Mouse (Mus musculus): ENCODE data around the gene Rac3.

Rac3 gene

DNA sequence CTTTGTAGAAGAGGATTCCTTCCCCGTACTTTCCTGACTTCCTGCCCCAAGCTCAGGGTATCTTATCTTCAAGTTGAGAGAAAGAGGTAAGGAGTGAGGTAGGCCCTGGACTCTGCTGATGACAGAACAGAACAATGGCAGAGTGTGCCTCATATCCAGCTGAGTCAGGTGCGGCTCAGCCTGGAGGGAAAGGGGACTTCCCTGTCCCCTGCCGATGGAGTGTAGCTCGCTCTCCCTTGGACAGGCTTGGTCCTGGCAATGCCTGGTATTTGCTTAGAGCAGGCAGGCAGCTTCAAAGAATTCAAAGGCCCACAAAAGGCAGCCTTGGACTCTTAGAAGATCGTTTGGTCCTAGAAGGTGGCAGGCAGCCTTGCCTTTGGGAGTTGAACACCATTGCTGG lies 15.2 kb upstream of the Rac3 start:
- DNase-seq (ENCODE audit: low read depth), result no peak

- no peak for DNase-seq (ENCODE audit: low read depth)
Measured at GRCm38 (mm10) chr11:120707225-120707624, 14.0 kb upstream of the Rac3 start.

GRCm38 (mm10) chr11:120707969-120708368 lies 13.3 kb upstream of the Rac3 start:
- no peak for DNase-seq (ENCODE audit: low read depth)

DNA sequence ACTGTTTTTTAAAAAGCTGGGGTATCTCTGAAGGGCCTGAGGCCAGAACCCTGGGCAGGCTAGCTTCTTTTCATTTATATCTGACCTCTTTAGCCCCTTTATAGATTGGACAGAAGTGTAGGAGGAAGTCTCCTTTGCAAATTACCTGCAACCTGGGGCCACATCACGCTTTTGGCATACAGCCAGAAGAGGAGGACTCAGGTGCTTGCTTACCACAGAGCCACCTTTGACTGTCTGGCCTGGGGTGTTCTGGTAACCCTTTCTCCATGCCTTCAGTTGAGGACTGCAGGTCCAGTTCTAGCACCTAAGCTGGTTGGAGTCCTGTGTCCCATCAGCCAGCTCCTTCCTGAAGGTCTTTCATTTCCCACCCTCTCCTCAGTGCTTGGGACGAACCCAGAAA lies 11.7 kb upstream of the Rac3 start:
- DNase-seq (ENCODE audit: low read depth), result no peak

- DNase-seq (ENCODE audit: low read depth), result no peak
Measured at GRCm38 (mm10) chr11:120710672-120711071, 10.6 kb upstream of the Rac3 start.

DNA sequence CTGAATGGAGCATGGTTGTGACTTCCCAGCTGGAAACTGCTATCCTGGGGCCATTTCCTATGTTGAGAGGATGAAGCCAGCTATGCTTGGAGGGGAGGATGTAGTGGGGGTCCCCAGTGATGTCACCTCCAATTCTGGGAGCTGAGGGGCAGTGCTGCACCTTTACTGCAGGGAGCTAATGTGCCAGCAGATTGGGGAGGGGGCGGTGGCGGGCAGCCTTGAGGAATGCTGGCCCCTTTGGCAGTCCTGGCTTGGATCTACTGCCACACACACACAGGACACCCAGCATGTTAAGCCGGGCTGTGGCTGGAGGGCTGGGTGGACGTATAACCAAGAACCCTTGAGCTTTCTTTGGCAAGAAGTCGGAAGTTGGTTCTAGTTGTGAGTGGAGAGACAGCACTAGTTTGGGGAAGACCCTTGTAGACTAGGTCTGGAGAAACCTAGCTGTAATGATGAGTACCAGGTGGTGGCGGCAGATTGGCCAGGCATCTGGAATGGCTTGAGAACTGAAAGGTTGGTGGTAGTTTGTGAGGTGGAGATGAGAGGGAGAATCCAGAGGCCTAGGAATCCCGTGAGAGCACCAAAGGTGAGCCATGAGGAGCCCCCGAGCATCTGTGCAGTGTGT lies 9.2 kb upstream of the Rac3 start:
- DNase-seq (ENCODE audit: low read depth), result no peak

- peak; percentile 86 for DNase-seq (ENCODE audit: low read depth)
Measured at GRCm38 (mm10) chr11:120712771-120713568, 8.3 kb upstream of the Rac3 start.

DNA sequence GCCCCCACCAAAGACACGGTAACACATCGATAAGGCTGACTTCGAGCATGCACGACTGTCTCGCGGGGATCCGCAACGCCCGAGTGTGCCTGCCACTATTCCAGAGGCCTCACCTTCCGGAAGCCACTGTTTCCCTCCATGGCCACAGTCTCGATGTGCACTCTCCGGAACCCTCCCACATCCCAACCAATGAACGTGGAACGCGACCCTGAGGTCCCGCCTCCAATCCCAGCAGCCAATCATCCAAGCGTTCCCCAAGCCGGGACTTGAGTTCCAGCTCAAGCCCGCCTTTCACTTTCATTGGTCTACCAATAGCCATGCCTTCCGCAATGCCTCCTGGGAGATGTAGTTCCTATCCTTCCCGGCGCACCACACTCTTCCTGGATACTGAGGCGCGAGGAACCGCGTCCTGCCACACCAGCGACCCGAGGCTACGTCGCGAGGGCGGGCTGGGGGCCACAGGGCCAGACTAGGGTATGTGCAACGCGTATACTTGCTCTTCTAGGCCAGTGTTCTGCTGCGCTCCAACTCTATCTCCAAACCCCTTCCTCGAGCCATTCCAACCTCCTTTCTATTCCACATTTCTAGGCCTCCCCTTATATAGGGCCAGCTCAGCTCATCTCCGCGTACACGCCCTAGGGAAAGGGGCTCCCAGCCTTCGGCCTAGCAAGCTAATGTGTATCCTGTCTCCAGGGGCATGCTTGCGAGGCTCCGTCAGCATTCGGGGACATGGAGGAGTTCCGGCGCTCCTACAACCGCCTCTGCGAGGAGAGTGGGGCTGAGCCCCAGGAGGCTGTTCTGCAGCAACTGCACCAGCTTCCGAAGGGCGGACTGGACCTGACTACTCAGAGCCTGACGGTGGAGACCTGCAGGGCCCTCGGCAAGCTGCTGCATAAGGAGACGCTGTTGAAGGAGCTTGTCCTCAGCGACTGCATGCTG lies 7.4 kb upstream of the Rac3 start, which contains the start of the genes Cenpx and Lrrc45:
Gene Cenpx, minus strand, starts transcription at position 159 of the 939 bp plus-strand sequence.
Gene Lrrc45, plus strand, starts transcription at position 346 of the 939 bp plus-strand sequence.
- peak; percentile 99 for DNase-seq (ENCODE audit: low read depth)

GRCm38 (mm10) chr11:120714546-120714945 lies 6.7 kb upstream of the Rac3 start:
- no peak for DNase-seq (ENCODE audit: low read depth)

GRCm38 (mm10) chr11:120715131-120715530 lies 6.1 kb upstream of the Rac3 start:
- no peak for DNase-seq (ENCODE audit: low read depth)

DNA sequence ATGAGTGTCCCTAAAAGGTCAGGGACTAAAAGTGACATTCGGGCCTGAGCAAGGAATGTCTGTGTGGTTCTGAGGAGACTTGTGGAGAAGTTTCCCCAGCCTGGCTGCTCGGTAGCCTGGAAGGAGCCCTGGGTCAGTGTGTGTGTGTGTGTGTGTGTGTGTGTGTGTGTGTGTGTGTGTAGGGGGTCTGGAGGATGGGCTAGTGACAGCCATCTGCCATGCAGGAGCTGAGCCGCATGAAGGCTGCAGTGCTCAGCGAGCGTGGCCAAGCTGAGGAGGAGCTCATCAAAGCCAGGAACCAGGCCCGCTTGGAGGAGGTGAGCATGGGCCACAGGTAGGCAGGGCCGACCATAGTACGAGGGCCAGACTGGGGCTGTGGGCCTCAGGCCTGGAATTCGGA lies 2.0 kb upstream of the Rac3 start:
- no peak for DNase-seq (ENCODE audit: low read depth)

DNA sequence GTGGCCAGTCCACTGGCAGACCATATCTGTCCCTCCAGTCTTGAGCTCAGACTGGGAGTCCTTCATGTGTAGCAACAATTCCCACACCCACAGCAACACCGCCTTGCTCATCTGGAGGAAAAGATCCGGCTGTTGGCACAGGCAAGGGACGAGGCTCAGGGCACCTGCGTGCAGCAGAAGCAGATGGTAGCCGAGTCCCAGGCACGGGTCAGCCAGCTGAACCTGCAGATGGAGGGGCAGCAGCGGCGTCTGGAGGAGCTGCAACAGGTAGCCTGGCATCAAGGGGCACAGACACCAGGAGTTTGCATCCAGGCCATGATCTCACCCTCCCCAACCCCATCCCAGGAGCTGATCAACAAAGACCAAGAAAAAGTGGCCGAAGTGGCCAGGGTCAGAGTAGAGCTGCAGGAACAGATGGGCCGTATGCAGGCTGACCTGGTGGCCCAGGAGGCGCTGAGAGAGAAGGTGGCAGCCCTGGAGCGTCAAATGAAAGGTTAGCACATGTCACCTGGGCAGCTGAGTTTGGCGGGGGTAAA lies 1.4 kb upstream of the Rac3 start:
- DNase-seq (ENCODE audit: low read depth), result no peak

GRCm38 (mm10) chr11:120720450-120720849 lies 820 bp upstream of the Rac3 start:
- peak; percentile 84 for DNase-seq (ENCODE audit: low read depth)

GRCm38 (mm10) chr11:120722067-120722630 lies 879 bp downstream of the Rac3 start:
- no peak for DNase-seq (ENCODE audit: low read depth)

DNA sequence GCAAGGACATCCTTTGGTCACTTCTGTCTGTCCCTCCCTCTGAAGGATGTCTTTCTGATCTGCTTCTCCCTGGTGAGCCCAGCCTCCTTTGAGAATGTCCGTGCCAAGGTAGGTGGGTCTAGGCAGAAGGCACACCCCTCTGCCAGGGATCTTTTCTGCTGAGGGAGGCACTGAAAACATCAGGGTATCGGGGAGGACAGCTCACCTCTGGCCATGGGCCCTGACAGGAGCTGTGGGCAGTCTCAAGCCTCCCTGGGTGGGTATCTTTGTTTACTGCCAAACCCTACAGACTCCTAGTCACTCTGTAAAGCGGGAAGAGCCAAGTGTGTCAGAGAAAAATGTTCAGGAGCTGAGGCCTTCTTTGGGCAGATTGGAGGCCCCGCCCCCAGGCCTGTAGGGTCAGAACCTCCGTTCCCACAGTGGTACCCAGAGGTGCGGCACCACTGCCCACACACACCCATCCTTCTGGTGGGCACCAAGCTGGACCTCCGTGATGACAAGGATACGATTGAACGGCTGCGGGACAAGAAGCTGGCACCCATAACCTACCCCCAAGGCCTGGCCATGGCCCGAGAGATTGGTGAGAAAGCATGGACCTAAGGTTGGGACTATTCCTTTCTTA lies 1.6 kb downstream of the Rac3 start:
- no peak for DNase-seq (ENCODE audit: low read depth)

DNA sequence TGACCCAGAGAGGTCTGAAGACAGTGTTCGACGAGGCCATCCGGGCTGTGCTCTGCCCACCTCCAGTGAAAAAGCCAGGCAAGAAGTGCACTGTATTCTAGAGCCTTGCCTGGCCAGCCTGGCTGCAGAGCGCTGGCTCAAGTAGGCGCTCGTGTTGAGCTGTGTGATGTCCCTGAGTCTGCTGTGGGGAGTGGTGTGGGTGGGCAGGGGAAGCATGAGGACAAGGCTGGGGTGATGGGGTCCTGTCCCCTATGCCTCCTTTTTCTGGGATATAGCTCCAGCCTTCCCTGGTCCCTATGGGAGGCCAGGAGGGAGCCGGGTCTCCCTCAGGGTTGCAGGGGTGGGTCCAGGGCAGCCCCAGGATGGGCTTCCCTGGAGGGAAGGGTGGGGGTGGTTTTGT lies 2.2 kb downstream of the Rac3 start:
- DNase-seq (ENCODE audit: low read depth), result no peak

DNA sequence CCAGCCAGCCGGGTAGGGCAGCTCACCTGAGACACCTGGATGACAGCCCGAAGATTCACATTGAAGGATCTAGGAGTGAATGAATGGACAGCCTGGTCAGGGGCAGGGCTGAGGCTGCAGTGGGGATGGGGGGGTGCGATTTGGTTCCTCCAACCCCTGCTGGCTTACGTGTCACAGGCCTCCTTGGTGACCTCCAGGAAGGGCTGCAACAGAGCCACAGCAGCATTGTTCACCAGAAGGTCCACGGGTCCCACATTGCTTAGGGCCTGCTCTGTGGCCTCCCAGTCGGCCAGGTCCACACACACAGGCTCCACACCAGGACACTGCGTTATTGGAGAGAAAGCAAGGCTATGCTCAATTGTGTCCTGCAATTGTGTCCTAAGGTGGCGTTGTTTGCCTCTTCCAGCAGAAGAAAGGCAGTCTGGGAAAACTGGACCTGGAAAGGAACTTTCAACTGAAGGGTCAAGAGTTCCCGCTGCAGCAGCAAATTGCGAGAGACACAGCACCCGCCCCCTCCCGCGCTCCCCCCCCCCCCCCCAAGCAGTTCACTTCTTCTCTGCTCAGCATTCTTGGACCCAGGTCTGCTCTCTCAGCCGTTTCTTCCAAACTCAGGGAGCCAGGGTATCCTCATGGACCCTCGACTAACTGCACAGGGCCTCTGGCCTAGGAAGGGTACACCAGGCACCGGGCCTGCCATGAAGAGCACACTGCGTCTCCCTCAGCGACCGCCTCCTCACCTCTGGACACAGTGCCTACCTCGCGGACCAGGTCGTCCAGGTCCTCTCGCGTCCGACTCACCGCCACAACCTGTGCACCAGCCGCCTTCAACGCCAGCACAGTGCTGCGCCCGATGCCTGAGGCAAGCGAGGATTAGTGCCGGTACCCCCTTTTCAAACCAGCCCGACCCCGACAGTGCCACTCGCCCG lies 5.2 kb downstream of the Rac3 start:
- no peak for DNase-seq (ENCODE audit: low read depth)

- peak; percentile 97 for DNase-seq (ENCODE audit: low read depth)
Measured at GRCm38 (mm10) chr11:120727169-120727527, 5.9 kb downstream of the Rac3 start, which contains the start of gene Dcxr. TSS of gene Dcxr (minus strand) at chr11:120727281.

DNA sequence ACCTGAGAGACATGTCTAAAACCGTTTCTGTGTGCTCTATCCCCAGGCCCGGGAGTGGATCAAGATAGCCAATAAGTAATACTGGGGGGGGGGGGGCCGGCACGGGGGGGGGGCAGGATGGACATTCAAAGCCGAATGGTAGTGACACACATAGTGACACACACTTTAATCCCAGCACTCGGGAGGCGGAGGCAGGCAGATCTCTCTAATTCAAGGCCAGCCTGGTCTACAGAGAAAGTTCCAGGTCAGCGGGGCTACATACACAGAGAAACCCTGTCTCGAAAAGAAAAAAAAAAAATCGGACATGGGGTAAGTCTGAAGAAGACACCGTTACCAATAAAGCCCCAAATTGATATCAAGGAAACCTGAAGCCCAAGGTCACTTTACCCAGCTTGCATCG lies 6.3 kb downstream of the Rac3 start:
- DNase-seq (ENCODE audit: low read depth), result no peak

DNA sequence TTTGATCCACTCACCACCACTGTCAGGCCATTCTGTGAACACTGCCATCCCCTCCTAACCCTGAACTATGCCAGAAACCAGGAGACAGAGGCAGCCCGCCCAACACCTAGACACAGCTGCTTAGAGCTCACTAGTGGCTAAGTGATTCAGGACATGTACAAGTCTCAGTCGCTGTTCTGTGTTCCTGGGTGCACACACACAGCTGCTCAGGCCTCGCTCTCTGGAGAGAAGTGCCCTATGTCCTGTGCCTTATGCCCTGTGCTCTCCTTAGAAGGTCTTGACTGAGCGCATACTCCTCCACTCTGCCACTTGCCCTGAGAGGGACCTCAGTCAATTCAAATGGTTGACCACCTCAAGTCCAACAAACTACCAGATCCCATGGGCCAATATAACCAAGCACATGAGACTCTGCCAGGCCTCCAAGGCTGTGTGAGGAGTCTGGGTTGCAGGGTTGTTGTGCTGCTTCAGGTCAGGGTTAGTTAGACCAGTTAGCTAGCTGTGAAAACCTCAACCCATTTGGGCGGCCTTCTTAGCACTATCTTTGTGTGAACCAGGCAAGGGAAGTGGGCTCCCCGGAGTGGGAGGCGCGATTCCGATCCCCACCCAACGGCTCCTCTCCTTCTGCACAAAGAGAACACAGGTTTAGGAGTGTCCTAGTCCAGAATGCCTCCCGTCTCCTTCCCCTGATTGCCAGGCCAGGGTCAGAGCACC lies 7.4 kb downstream of the Rac3 start:
- no peak for DNase-seq (ENCODE audit: low read depth)
